Mouse (Mus musculus) monocyte, adult 2 months (primary cell): Measurements from ENCODE around the gene 2010111I01Rik.
"Not testable (repeated sequence)": the region's sequence is repeated elsewhere in the genome, so short reads cannot be mapped to it uniquely, and the experiment has no call there.

ENCODE experiments used
- DNase-seq, 2 experiments: peaks; one replicate each; pipeline ENCODE4 v3.0.0; 2022; ENCODE audit warnings: low spot score in 2 of 2, low read depth in 1 of 2

Gene 2010111I01Rik

GRCm38 (mm10) chr13:63304799-63305159 lies 340.1 kb downstream of the 2010111I01Rik start:
- DNase-seq, result no peak

DNA sequence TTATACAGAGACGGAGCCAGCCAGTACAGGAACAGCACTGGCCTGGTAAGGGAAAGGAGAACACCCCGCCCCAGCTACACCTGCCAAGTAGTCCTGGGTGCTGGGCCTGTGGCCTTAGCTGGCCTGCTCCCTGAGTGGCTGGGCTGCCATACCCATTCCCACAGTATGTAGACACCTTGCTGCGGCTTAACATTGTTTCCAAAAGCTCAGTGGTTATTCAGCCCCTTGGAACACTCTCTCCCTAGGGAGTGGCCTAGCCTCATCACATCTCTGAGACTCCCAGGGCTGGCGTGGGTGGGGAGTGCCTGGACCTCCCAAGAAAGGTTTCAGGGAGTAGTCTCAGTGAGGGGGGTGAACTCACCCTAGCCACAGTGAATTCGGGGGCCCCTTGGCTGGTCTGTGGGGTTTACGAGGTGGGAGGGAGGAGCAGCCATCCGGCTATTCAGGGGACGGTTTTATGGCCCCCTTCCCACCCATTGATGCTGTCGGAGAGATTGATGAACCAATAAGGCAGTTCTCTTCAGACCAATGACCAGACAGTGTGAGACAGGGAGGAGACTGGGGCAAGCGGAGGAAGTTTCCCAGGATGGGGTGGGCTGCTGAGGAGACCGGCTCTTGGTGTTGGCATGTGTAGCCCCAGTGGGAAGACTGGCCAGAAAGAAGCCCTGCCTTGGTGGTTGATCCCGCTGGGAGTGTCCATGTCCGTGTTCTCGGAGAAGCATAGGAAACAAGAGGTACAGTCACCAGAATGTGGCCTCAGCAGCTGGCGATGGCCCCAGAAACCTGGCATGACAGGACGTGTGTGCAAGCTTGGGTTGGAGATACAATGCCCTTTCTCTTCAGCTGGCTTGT lies 340.7 kb downstream of the 2010111I01Rik start:
- no peak for DNase-seq

DNA sequence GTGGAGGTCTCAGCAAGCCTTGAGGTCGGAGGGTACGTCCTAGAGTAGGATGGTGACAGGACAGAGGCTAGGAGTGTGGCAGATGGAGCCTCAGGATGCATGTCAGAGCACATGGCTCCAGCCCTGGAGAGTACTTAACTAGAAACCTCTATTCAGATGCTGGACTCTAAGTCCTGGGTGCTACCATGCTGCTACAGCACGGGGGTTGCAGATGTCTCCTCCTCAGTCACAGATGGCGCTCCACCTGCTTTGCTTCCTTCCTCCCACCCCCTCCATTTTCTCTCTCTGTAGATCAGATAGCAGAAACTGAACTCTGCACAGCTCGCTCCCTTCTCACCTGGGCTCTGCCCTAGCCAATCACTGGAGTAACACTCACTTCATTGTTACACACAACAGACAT lies 342.1 kb downstream of the 2010111I01Rik start:
- DNase-seq, result no peak

GRCm38 (mm10) chr13:63309563-63309962 lies 344.9 kb downstream of the 2010111I01Rik start:
- DNase-seq, result no peak

- DNase-seq, result no peak
Observed at GRCm38 (mm10) chr13:63311156-63311555, 346.5 kb downstream of the 2010111I01Rik start.

GRCm38 (mm10) chr13:63313247-63313646 lies 348.6 kb downstream of the 2010111I01Rik start:
- no peak for DNase-seq

DNA sequence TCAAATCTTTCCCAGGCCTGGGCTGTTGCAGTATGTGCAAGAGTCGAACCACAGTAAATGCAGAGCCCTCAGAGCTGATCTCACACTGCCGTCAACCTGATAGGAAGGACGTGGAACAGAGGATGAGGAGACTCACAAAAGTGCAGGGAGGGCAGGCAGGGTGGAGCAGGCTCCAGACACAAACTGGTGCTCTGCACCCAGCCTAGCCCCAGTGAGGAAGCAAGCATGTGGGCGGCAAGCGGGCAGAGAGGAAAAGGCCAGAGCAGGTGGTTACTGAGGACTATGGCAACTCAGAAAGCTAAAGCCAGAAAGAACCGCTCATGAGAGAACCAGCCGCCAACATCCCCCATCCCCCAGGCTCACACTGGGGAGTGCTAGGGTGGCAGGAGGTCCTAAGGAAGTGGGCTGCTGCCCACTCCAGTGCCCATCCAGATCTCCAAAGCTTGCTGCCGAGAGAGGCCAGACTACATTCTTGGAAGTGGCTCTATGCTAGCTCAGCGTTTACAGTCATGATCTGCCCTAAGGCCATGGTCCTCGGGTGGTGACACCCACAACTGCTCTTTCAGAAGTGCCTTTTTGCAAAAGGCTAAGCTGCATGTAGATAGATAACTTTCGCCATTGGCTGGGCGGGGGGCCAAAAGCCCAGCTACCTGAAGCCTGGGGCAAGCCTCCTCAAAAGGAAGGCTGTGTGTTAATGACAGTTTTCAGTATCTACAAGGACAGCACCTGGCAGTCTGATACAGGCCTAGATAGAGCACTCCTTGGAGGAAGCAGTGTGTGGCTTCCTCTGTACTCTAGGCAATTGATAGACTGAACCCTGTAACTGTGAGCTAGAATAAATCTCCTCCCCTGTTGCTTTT lies 349.3 kb downstream of the 2010111I01Rik start:
- DNase-seq, result no peak

DNA sequence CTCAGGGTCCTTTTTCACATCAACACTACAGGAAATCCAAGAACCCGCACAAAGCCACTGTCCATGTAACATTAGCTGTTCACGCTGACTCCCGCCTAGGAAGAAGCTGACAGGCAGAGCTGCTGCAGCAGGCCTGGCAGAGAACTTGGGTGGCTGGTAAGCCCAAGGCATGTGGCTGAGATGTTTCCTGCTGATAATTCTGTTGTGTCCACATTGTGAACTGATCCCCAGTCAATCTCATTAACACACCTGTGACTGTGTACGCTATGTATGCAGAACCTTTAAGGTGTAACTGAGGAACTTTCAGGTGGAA lies 349.9 kb downstream of the 2010111I01Rik start:
- no peak for DNase-seq

GRCm38 (mm10) chr13:63315111-63315510 lies 350.4 kb downstream of the 2010111I01Rik start:
- DNase-seq, result not testable (repeated sequence)

DNA sequence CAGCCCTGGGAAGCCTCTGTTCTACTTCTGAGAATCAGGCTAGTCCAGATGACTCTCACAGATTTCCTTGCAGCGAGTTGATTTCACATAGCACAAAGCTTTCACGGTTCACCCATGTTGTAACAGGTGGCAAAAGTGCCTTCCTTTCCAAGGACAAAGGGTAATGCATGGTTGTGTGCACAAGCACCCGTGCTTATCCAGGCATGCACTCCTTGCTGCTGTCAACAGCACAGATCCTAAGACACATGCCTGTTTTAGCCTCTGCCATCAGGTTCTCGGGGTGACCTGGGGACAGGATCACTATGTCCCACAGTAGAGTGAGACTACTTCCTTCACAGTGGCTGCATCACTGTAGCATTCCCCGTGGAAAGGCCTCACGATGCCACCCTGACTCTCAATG lies 351.1 kb downstream of the 2010111I01Rik start:
- DNase-seq, result no peak

GRCm38 (mm10) chr13:63316407-63316806 lies 351.7 kb downstream of the 2010111I01Rik start:
- DNase-seq, result no peak

DNA sequence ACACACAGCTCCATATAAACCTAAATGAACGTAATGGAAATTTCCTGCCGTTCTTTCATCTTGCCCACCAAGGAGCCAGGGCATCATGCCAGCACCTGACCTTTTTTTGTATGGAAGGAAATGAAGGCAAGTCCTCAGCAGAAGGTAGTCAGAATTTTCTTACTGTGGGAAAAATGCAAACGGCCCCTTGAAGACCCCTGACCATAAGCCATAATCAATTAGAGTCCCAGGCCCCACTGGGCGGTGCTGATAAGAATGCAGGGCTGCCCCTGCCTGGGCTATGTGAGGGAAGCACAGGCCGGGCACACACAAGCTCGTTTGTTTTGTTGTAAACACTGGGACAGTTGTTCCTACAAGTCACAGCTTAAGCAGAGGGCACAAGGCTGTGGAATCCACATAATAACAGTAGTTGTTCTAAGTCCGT lies 353.0 kb downstream of the 2010111I01Rik start:
- no peak for DNase-seq

DNA sequence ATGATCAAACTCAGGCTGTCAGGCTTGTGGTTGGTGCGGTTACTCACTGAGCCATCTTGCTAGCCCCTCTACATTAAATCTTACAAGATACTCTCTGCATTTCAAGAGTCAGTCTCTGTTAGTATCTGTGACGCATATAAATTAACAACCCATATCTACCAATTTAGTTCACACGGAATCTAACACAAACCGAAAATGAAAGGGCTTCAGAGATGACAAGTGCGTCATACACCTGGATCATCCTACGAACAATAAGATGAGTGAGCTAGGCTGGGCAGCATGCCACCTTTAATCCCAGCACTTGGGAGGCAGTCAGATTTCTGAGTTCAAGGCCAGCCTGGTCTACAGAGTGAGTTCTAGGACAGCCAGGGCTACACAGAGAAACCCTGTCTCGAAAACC lies 355.1 kb downstream of the 2010111I01Rik start:
- DNase-seq, result no peak

GRCm38 (mm10) chr13:63321689-63322088 lies 357.0 kb downstream of the 2010111I01Rik start:
- DNase-seq, result no peak

- no peak for DNase-seq
Observed at GRCm38 (mm10) chr13:63322756-63323155, 358.1 kb downstream of the 2010111I01Rik start.

GRCm38 (mm10) chr13:63323286-63324075 lies 358.8 kb downstream of the 2010111I01Rik start:
- DNase-seq, result no peak

DNA sequence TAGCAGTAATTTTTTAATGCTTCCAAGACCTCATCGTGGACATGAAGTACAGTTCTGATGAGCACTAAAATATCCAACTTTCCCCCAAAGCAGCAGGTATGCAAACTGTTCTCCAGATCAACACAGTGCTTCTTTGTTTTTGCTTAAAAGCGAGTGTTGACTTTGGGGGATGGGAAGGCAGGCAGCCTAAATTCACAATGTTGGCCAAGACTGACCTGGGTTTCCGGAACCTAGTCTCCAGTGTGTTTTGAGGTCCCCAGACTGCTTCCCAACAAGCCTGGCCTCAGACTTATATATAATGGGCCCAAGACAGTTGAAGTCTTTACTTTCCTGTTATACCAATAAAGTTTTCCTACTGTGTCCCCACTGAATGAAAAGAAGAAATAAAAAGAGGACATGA lies 359.6 kb downstream of the 2010111I01Rik start:
- no peak for DNase-seq

DNA sequence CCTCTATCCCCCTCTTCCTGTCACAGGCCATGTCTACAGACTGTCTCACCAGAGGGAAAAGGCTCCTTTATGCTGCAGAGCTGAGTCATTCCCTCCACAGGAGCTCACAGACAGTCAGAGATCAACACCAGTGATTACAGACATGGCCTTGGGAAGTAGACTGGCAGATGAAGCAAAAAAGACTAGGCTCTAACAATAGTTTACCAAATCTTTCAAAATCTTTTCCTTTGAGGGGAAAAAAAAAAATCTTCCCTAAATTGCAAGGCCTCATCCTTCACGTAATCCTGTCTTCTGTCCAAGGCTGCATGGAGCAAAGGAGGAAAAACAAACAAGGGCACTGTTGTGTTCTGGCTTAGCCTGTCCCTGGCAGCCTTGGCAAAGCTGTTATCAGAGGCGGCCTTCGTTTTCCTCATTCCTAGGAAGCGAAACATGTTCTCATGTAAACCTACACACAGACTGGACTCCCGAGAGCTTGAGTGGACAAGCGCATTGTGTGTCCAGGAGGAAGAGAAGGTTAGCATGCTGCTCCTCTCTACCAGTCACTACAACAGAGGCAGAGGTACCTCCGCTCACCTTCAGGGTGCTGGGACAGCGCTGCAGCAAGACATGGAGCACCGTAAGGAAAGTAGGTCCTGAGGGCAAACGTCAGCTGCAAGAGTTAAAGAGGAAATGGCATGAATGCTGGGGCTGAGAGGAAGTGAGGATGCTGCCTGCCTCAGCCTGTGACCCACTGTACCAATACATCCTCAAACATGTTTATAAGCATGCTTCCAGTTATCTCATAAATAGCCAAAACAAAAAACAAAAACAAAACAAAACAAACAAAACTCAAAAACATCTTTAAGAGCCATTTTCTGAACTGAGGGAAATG lies 360.5 kb downstream of the 2010111I01Rik start:
- DNase-seq, result no peak

DNA sequence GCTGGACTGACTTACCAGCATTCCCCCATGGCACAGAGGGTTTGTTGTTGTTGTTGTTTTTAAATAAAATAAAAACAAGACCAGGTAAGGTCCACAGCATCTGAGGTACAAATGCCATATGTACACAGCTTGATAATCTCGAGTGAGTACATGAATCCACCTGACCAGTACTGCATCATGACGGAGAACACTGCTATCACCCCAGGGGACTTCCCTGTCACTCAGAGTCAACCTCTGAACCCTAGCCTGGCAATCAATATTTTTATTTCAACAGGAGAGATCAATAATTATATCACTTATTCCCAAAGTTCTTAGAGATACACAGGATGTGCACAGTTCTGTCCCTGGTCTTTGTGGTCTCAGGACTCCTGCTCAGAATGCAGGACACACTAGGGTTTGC lies 361.3 kb downstream of the 2010111I01Rik start:
- DNase-seq, result no peak

DNA sequence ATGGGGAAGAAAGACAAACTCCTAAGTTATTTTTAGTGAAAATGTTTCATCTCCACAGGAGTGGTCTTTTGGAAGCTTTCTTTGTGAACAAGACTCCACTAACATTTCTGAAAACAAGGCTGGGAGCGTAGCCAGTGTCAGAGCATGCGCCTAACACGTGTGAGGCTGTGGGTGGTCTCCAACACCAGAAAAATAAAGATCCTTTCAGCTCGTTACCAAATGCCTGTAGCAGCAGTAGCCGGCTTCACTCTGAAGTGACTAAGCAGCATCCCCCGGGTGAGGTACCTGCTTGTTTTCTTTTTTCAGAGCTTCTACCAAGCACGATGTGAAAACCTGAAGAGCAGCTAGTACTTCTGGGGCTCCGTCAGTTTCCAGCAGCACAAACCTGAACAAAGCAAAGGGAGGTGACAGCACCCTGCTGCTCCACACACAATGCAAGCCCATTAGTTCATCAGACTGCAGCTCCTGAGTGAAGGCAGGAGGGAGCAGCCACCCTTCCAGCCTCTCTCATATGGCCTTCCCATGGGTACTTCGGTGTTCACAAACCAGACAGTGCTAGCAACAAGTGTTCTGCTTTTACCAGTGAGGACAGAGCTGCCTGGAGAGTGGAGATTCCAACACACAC lies 365.7 kb downstream of the 2010111I01Rik start:
- no peak for DNase-seq
